Mouse (Mus musculus) heart, postnatal 36 days (tissue): ENCODE results near the gene Mfsd12. TPM values are rescaled to one million over a fixed set of nuclear protein-coding genes. Genes with fewer than 3 reads are reported as not detected.

Source experiments
- DNase-seq, 2 experiments: peaks; one replicate each; pipeline ENCODE4 v3.0.0; 2021 to 2022
- intact Hi-C: fragments of 180-260 bp; cut with DNase I; formaldehyde crosslinking; loops from one replicate; pipeline ENCODE4 v1.15.1; 2025
- microRNA-seq, 2 experiments: library from miRNA; unstranded; fragments of <30 nt; microRNA quantifications; one replicate each; pipeline ENCODE4 v1.2.0; 2021; ENCODE audit warnings: borderline number of aligned reads in 2 of 2
- total RNA-seq, 2 experiments: library from RNA; stranded (reverse); gene quantifications; 2 replicates each; pipeline ENCODE4 v1.2.3; 2021

Gene Mfsd12
- total RNA-seq, 2 experiments from 2014 or later = 11.7 to 12.5 TPM

- intact Hi-C loops = loop anchor here (2.0 kb wide), 1 partner anchor 13 kb away; no protein-coding TSS in a partner anchor
- DNase-seq = peak; percentile 92 to 98
These were observed 54.4 kb downstream of the Mfsd12 start for GRCm38 (mm10) chr10:81411471-81412400.

GRCm38 (mm10) chr10:81412586-81413309 is 55.5 kb downstream of the Mfsd12 start:
- DNase-seq = no peak
- intact Hi-C loops = no loop called here

GRCm38 (mm10) chr10:81413310-81414261 is 56.3 kb downstream of the Mfsd12 start:
- DNase-seq = peak; percentile 92 to 94
- intact Hi-C loops = loop anchor here (1.0 kb wide), 1 partner anchor 17 kb away; no protein-coding TSS in a partner anchor

GRCm38 (mm10) chr10:81414682-81415081 is 57.4 kb downstream of the Mfsd12 start:
- no peak for DNase-seq
- intact Hi-C loops = loop anchor here (1.0 kb wide), 1 partner anchor 16 kb away; no protein-coding TSS in a partner anchor

GRCm38 (mm10) chr10:81415146-81415545 is 57.9 kb downstream of the Mfsd12 start:
- intact Hi-C loops = no loop called here
- DNase-seq = no peak

Small RNA genes lying within 50 kb of the gene (microRNA-seq; reads per million reads assigned to microRNA genes)
- gene Mir6913 = 0.67 to 0.72 reads per million in 2 experiments

Other genes with a start within 250 kb of the Mfsd12 start
- gene Zbtb7a, start 222.3 kb upstream of the Mfsd12 start, total RNA-seq = 10 to 100 TPM; 37.9 to 39.5 TPM
- 10 to 100 TPM; 14.0 to 17.1 TPM for gene Pias4, start 189.6 kb upstream of the Mfsd12 start, total RNA-seq
- 1,000 to 10,000 TPM; 1,005 to 1,085 TPM for gene Eef2, start 180.9 kb upstream of the Mfsd12 start, total RNA-seq
- 10 to 100 TPM; 31.0 to 31.3 TPM for gene Dapk3, start 174.5 kb upstream of the Mfsd12 start, total RNA-seq
- not detected for gene 4930442H23Rik, start 173.6 kb upstream of the Mfsd12 start, total RNA-seq
- 1 to 10 TPM; 7.8 to 7.9 TPM for gene Nmrk2, start 155.4 kb upstream of the Mfsd12 start, total RNA-seq
- under 1 TPM in 1 of 2 experiments, not detected in 1; 0.11 TPM for gene Atcay, start 126.7 kb upstream of the Mfsd12 start, total RNA-seq
- gene Zfr2, start 124.3 kb upstream of the Mfsd12 start, total RNA-seq = 1 to 10 TPM; 2.5 to 3.6 TPM
- under 1 TPM; 0.39 to 0.41 TPM for gene Matk, start 104.6 kb upstream of the Mfsd12 start, total RNA-seq
- gene Mrpl54, start 90.6 kb upstream of the Mfsd12 start, total RNA-seq = 10 to 100 TPM; 95.2 to 97.4 TPM
- 100 to 1,000 TPM; 102 to 108 TPM for gene Apba3, start 90.5 kb upstream of the Mfsd12 start, total RNA-seq
- under 1 TPM in 1 of 2 experiments, not detected in 1; 0.19 TPM for gene Tjp3, start 65.9 kb upstream of the Mfsd12 start, total RNA-seq
- 10 to 100 TPM; 31.5 to 33.3 TPM for gene Pip5k1c, start 64.5 kb upstream of the Mfsd12 start, total RNA-seq
- 10 to 100 TPM; 13.2 to 17.4 TPM for gene Cactin, start 36.4 kb upstream of the Mfsd12 start, total RNA-seq
- gene Tbxa2r, start 28.8 kb upstream of the Mfsd12 start, total RNA-seq = 1 to 10 TPM; 5.0 to 5.4 TPM
- gene Gipc3, start 14.2 kb upstream of the Mfsd12 start, total RNA-seq = 1 to 10 TPM; 5.9 TPM
- 10 to 100 TPM; 60.4 to 67.1 TPM for gene Hmg20b, start 7.0 kb upstream of the Mfsd12 start, total RNA-seq
- under 1 TPM; 0.31 to 0.81 TPM for gene 4930404N11Rik, start 8.3 kb downstream of the Mfsd12 start, total RNA-seq
- gene Fzr1, start 21.0 kb downstream of the Mfsd12 start, total RNA-seq = 10 to 100 TPM; 27.8 to 29.4 TPM
- gene Dohh, start 26.9 kb downstream of the Mfsd12 start, total RNA-seq = 10 to 100 TPM; 50.3 to 52.2 TPM
- gene Gm48551, start 27.0 kb downstream of the Mfsd12 start, total RNA-seq = 1 to 10 TPM; 1.1 to 2.0 TPM
- under 1 TPM in 1 of 2 experiments, not detected in 1; 0.62 TPM for gene Gm48552, start 31.5 kb downstream of the Mfsd12 start, total RNA-seq
- 1 to 10 TPM; 2.2 to 2.4 TPM for gene Smim24, start 35.6 kb downstream of the Mfsd12 start, total RNA-seq
- gene Nfic, start 98.1 kb downstream of the Mfsd12 start, total RNA-seq = 100 to 1,000 TPM; 115 to 133 TPM
- under 1 TPM in 1 of 2 experiments, not detected in 1; 0.24 TPM for gene Celf5, start 125.2 kb downstream of the Mfsd12 start, total RNA-seq
- 10 to 100 TPM; 61.9 to 63.9 TPM for gene Ncln, start 138.9 kb downstream of the Mfsd12 start, total RNA-seq
- gene S1pr4, start 142.6 kb downstream of the Mfsd12 start, total RNA-seq = 1 to 10 TPM in 1 of 2 experiments, under 1 TPM in 1; 0.61 to 1.3 TPM
- gene Gna15, start 166.7 kb downstream of the Mfsd12 start, total RNA-seq = under 1 TPM; 0.73 to 0.78 TPM
- gene Gna11, start 187.7 kb downstream of the Mfsd12 start, total RNA-seq = 10 to 100 TPM; 50.7 to 51.7 TPM
- gene Aes, start 202.0 kb downstream of the Mfsd12 start, total RNA-seq = 1,000 to 10,000 TPM in 1 of 2 experiments, 100 to 1,000 TPM in 1; 977 to 1,076 TPM
- 10 to 100 TPM in 1 of 2 experiments, 1 to 10 TPM in 1; 7.5 to 11.5 TPM for gene Tle2, start 217.1 kb downstream of the Mfsd12 start, total RNA-seq
- 1 to 10 TPM; 7.5 to 8.5 TPM for gene Tle6, start 243.6 kb downstream of the Mfsd12 start, total RNA-seq
- gene BC025920, start 248.8 kb downstream of the Mfsd12 start, total RNA-seq = 1 to 10 TPM; 2.6 to 2.7 TPM